Mouse (Mus musculus) heart, adult 2 months (tissue): Measurements from ENCODE around the gene Lrr1. TPM values are rescaled to one million over a fixed set of nuclear protein-coding genes. Genes with fewer than 3 reads are reported as not detected.

ENCODE experiments used
- DNase-seq, 2 experiments: peaks; one replicate each; pipeline ENCODE4 v3.0.0; 2021
- H3K27ac ChIP-seq: fragments of 200-600 bp; 2 replicates; pipeline ENCODE4 v1.8.1; 2022
- H3K27me3 ChIP-seq: fragments of 200-500 bp; 2 replicates; pipeline ENCODE4 v1.6.1; 2012; ENCODE audit warnings: mild to moderate bottlenecking, low read length, inconsistent platforms, mixed read lengths; ENCODE audit not compliant: control insufficient read depth, insufficient read depth
- H3K36me3 ChIP-seq: fragments of 200-500 bp; 2 replicates; pipeline ENCODE4 v1.6.1; 2012; ENCODE audit warnings: low read length, inconsistent platforms; ENCODE audit not compliant: control insufficient read depth, insufficient read depth
- H3K4me1 ChIP-seq: fragments of 200-500 bp; 2 replicates; pipeline ENCODE4 v1.6.1; 2011; ENCODE audit warnings: low read length; ENCODE audit not compliant: control insufficient read depth, insufficient read depth
- H3K4me3 ChIP-seq: fragments of 200-600 bp; 2 replicates; pipeline ENCODE4 v1.8.1; 2022
- H3K79me2 ChIP-seq: fragments of 200-500 bp; replicated peaks from 2 replicates; pipeline ENCODE4 v1.6.1; 2012; ENCODE audit warnings: mild to moderate bottlenecking, inconsistent platforms, low read length, moderate library complexity, mixed read lengths; ENCODE audit not compliant: control insufficient read depth, insufficient read depth
- H3K9ac ChIP-seq: fragments of 200-500 bp; 2 replicates; pipeline ENCODE4 v1.6.1; 2012; ENCODE audit warnings: low read depth, mild to moderate bottlenecking, control low read depth, inconsistent platforms, low read length, mixed read lengths
- CTCF ChIP-seq: fragments of 200-600 bp; IDR thresholded peaks from 2 replicates; pipeline ENCODE4 v1.8.1; 2022; ENCODE audit warnings: antibody characterized with exemption, mild to moderate bottlenecking, moderate library complexity
- EP300 ChIP-seq: fragments of 200-500 bp; IDR thresholded peaks from 2 replicates; pipeline ENCODE4 v1.6.1; 2011; ENCODE audit warnings: low read depth, low read length, control low read depth; ENCODE audit not compliant: insufficient read depth
- POLR2A ChIP-seq: fragments of 200-500 bp; IDR thresholded peaks from 2 replicates; pipeline ENCODE4 v1.6.1; 2011; ENCODE audit warnings: mild to moderate bottlenecking, low read depth, low read length, control low read depth; ENCODE audit not compliant: insufficient read depth
- WGBS: fragments of 180-500 bp; shearing (Covaris S2); methylation state at CpG from one replicate; pipeline ENCODE4 v1.1.7; 2018; 5-methylcytosine and 5-hydroxymethylcytosine counted together
- intact Hi-C: fragments of 180-260 bp; cut with DNase I; formaldehyde crosslinking; loops from one replicate; pipeline ENCODE4 v1.15.1; 2025
- microRNA-seq, 2 experiments: library from miRNA; unstranded; fragments of <30 nt; microRNA quantifications; one replicate each; pipeline ENCODE4 v1.2.0; 2021
- polyA plus RNA-seq: library from polyadenylated mRNA; depleted of rRNA; stranded (reverse); fragments of >200 nt; gene quantifications from 2 replicates; pipeline ENCODE4 v1.2.3, GENCODE M21; 2012; rRNA removed
- total RNA-seq, 2 experiments: library from RNA; stranded (reverse); gene quantifications; 2 replicates each; pipeline ENCODE4 v1.2.3; 2021

The Lrr1 gene
- total and polyA plus RNA-seq, 3 experiments = not detected

GRCm38 (mm10) chr12:69216587-69216986, 48.0 kb downstream of the Lrr1 start:
- Histone ChIP-seq H3K36me3 (no peaks in the 10 kb centered on the region), H3K27ac (no peak overlapping the region), H3K4me3 (no peak overlapping the region), H3K4me1 (no peaks in the 10 kb centered on the region), H3K27me3 (no peaks in the 10 kb centered on the region), H3K9ac (no peak overlapping the region), H3K79me2 (no peaks in the 10 kb centered on the region)
- no peak for TF ChIP-seq CTCF
- intact Hi-C loops = no loop called here
- DNase-seq = no peak
- WGBS = 87% methylated on average over 7 of the region's 7 CpGs

DNA sequence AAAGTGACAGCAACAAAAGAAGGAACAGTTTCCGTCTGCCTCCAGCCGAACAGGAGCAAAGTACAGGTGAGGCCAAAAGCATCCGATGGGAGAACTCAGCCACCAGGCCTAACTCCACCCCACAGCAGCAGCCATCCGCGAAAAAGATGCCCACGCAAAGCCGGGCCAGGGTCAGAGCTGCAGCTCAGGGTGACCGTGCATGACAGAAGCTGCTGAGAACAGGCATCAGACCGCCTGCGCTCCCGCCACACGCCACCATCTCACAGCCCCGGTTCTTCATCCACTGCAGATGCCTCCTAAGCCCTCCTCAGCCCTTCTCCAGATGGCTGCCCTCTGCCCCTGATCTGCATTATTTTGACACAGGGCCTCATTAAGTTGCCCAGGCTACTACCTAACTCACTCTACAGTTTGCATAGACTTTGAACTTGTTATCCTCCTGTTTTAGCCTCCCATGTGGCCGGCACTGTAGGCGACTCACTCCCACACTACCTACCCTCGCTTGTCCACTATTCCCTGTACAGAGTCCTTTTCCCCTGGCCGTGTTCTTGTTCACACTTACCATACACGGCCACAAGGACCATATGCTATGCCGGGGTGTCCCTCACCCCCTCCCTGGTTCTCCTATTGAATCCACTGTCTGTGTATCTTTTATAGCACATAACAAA, 52.1 kb downstream of the Lrr1 start:
- Histone ChIP-seq H3K27ac (no peak overlapping the region), H3K4me3 (no peak overlapping the region), H3K4me1 (no peaks in the 10 kb centered on the region), H3K79me2 (no peaks in the 10 kb centered on the region), H3K9ac (no peak overlapping the region), H3K27me3 (no peaks in the 10 kb centered on the region), H3K36me3 (no peaks in the 10 kb centered on the region)
- no peak for DNase-seq
- intact Hi-C loops = no loop called here
- no peak for TF ChIP-seq CTCF
- TF ChIP-seq POLR2A = no peak
- TF ChIP-seq EP300 = no peak
- WGBS = 92% methylated on average over 19 of the region's 19 CpGs

GRCm38 (mm10) chr12:69227776-69228466, 59.3 kb downstream of the Lrr1 start, which contains the start of gene Pole2:
Gene Pole2, minus strand, starts transcription at chr12:69228195.
- under 1% methylated on average over 37 of the region's 37 CpGs for WGBS
- Histone ChIP-seq H3K27me3 (no peaks in the 10 kb centered on the region), H3K36me3 (no peaks in the 10 kb centered on the region), H3K4me3 (peak within 1 kb of the TSS; percentile 79), H3K4me1 (no peaks in the 10 kb centered on the region), H3K79me2 (no peaks in the 10 kb centered on the region), H3K27ac (peak within 1 kb of the TSS; percentile 64), H3K9ac (peak within 1 kb of the TSS; percentile 61)
- intact Hi-C loops = loop anchor here (2.0 to 5.0 kb wide), 2 partner anchors 15 to 41 kb away; no protein-coding TSS in a partner anchor
- no peak for TF ChIP-seq EP300
- TF ChIP-seq POLR2A = peak; percentile 59; the same call in 1 of the 2 replicates
- DNase-seq = peak; percentile 90 to 95

Small RNAs within 50 kb of the gene (microRNA-seq; reads per million reads assigned to microRNA genes)
- gene Gm47287 = 0 reads per million in 2 experiments
- gene Gm47295 = 0.39 to 1.1 reads per million in 2 experiments

Other genes with a start within 250 kb of the Lrr1 start
- gene Rps29, start 9.6 kb upstream of the Lrr1 start, total RNA-seq = 1,000 to 10,000 TPM; 1,353 to 1,535 TPM
- gene Rps29, start 9.6 kb upstream of the Lrr1 start, polyA plus RNA-seq = 945 and 1,207 TPM in 2 replicates
- 100 to 1,000 TPM; 196 to 230 TPM for gene Rpl36al, start 15.3 kb downstream of the Lrr1 start, total RNA-seq
- gene Rpl36al, start 15.3 kb downstream of the Lrr1 start, polyA plus RNA-seq = 91.2 and 92.2 TPM in 2 replicates
- gene Mgat2, start 15.3 kb downstream of the Lrr1 start, total RNA-seq = 10 to 100 TPM; 18.9 to 19.2 TPM
- 6.5 and 10.6 TPM in 2 replicates for gene Mgat2, start 15.3 kb downstream of the Lrr1 start, polyA plus RNA-seq
- gene Gm49383, start 28.3 kb downstream of the Lrr1 start, total RNA-seq = 1 to 10 TPM; 2.2 to 3.1 TPM
- gene Gm49383, start 28.3 kb downstream of the Lrr1 start, polyA plus RNA-seq = 1.00 and 2.1 TPM in 2 replicates
- under 1 TPM; 0.50 to 0.80 TPM for gene Dnaaf2, start 29.6 kb downstream of the Lrr1 start, total RNA-seq
- gene Dnaaf2, start 29.6 kb downstream of the Lrr1 start, polyA plus RNA-seq = 0.67 and 0.94 TPM in 2 replicates
- 1 to 10 TPM; 1.7 to 1.8 TPM for gene Gm49384, start 35.5 kb downstream of the Lrr1 start, total RNA-seq
- not detected in 2 replicates for gene Gm49384, start 35.5 kb downstream of the Lrr1 start, polyA plus RNA-seq
- under 1 TPM; 0.27 to 0.63 TPM for gene Pole2, start 59.4 kb downstream of the Lrr1 start, total RNA-seq
- 1.00 and 1.4 TPM in 2 replicates for gene Pole2, start 59.4 kb downstream of the Lrr1 start, polyA plus RNA-seq
- gene Klhdc1, start 72.4 kb downstream of the Lrr1 start, total RNA-seq = 10 to 100 TPM; 34.6 to 38.7 TPM
- gene Klhdc1, start 72.4 kb downstream of the Lrr1 start, polyA plus RNA-seq = 10.2 and 10.5 TPM in 2 replicates
- gene Klhdc2, start 127.9 kb downstream of the Lrr1 start, total RNA-seq = 100 to 1,000 TPM in 1 of 2 experiments, 10 to 100 TPM in 1; 93.1 to 114 TPM
- 46.7 and 81.4 TPM in 2 replicates for gene Klhdc2, start 127.9 kb downstream of the Lrr1 start, polyA plus RNA-seq
- 10 to 100 TPM; 21.9 to 22.7 TPM for gene Nemf, start 188.4 kb downstream of the Lrr1 start, total RNA-seq
- gene Nemf, start 188.4 kb downstream of the Lrr1 start, polyA plus RNA-seq = 3.8 and 10.5 TPM in 2 replicates
- 10 to 100 TPM; 35.0 to 38.7 TPM for gene Arf6, start 203.3 kb downstream of the Lrr1 start, total RNA-seq
- 30.3 and 32.9 TPM in 2 replicates for gene Arf6, start 203.3 kb downstream of the Lrr1 start, polyA plus RNA-seq
- gene Gm9887, start 203.6 kb downstream of the Lrr1 start, total RNA-seq = under 1 TPM; 0.39 to 0.84 TPM
- 0.80 TPM in 1 of 2 replicates, not detected in the other for gene Gm9887, start 203.6 kb downstream of the Lrr1 start, polyA plus RNA-seq